Comparison of ENCODE assay signal across 8 mouse cellular contexts in genomic region chr4:132178630-132179059, GRCm38 (mm10). TPM values are rescaled to one million over a fixed set of nuclear protein-coding genes. Genes with fewer than 3 reads are reported as not detected.
DNase-seq lines count a peak whose midpoint lies in the region; ATAC-seq lines count a peak whose summit lies in the region.

No protein-coding gene starts in this region.

- H3K9me3 ChIP-seq in hindbrain, embryonic 15.5 days = no peaks in the 10 kb centered on the region
- H3K9me3 ChIP-seq in midbrain, embryonic 10.5 days (replicated peaks) = no peaks in the 10 kb centered on the region

- ATAC-seq in erythroid progenitor cell, adult 5-6 weeks (replicated peaks; ENCODE audit: low FRiP score, poor library complexity, severe bottlenecking) = peak; percentile 66
- peak; percentile 87 for ATAC-seq in hindbrain, embryonic 15.5 days (ENCODE audit: low FRiP score, low read depth)

- DNase-seq in gastrocnemius, adult 18-20 months (ENCODE audit: low spot score) = peak; percentile 72
- no peak for DNase-seq in gastrocnemius, adult 8-10 months (ENCODE audit: low spot score in 2 of 2)
- peak; percentile 14 for DNase-seq in brain, embryonic 18.5 days (ENCODE audit: low read depth, low spot score)
- DNase-seq in left cerebral cortex, postnatal 14 days (ENCODE audit: low spot score in 2 of 2) = peak; percentile 84
- DNase-seq in midbrain, embryonic 10.5 days (ENCODE audit: low spot score) = peak; percentile 61
- peak; percentile 43 for DNase-seq in spleen, adult 12 weeks (ENCODE audit: low spot score)

- H3K4me1 ChIP-seq in hindbrain, embryonic 15.5 days (replicated peaks) = no peaks in the 10 kb centered on the region
- H3K4me1 ChIP-seq in midbrain, embryonic 10.5 days = no peaks in the 10 kb centered on the region

- 11% methylated on average over 10 of the region's 10 CpGs for WGBS in hindbrain, embryonic 15.5 days
- WGBS in midbrain, embryonic 10.5 days = 10% methylated on average over 10 of the region's 10 CpGs

- no peak overlapping the region for H3K27ac ChIP-seq in hindbrain, embryonic 15.5 days (replicated peaks)
- no peak overlapping the region for H3K27ac ChIP-seq in midbrain, embryonic 10.5 days (replicated peaks)

- 0 out of 2 replicates have a peak, but pooled peaks cover 3% of the 10 kb centered on the region for H3K36me3 ChIP-seq in hindbrain, embryonic 15.5 days
- peaks cover 30% of the 10 kb centered on the region for H3K36me3 ChIP-seq in midbrain, embryonic 10.5 days

- H3K4me2 ChIP-seq in hindbrain, embryonic 15.5 days = no peak overlapping the region

- intact Hi-C loops in left cerebral cortex, postnatal 14 days (cut with DNase I) = loop anchor here (1.0 to 5.0 kb wide), 2 partner anchors 89 to 201 kb away; no protein-coding TSS in a partner anchor

- no peaks in the 10 kb centered on the region for H3K27me3 ChIP-seq in hindbrain, embryonic 15.5 days
- H3K27me3 ChIP-seq in midbrain, embryonic 10.5 days (ENCODE audit: low read depth, poor library complexity, severe bottlenecking) = no peaks in the 10 kb centered on the region

- H3K4me3 ChIP-seq in hindbrain, embryonic 15.5 days = no peak overlapping the region
- no peak overlapping the region for H3K4me3 ChIP-seq in midbrain, embryonic 10.5 days

- H3K9ac ChIP-seq in hindbrain, embryonic 15.5 days = no peak overlapping the region

RNA-seq across cellular contexts. Expression of gene Ythdf2, which starts 33.5 kb away (rescaled TPM):
- 10 to 100 TPM; 29.7 to 29.8 TPM for total RNA-seq in gastrocnemius, adult 18-20 months (2021)
- total RNA-seq in gastrocnemius, adult 8-10 months (2022) = 10 to 100 TPM; 25.1 to 30.9 (median 28.0) TPM
- total RNA-seq in erythroid progenitor cell, adult 5-6 weeks (2015; ENCODE audit: low replicate concordance) = 27.8 and 33.5 TPM in 2 replicates
- 27.2 and 29.4 TPM in 2 replicates for total RNA-seq in erythroid progenitor cell, adult 5-6 weeks (2017; ENCODE audit: low replicate concordance)
- 102 and 105 TPM in 2 replicates for polyA plus RNA-seq in hindbrain, embryonic 15.5 days (2015; fragmentation: Nextera tagmentation; extraction: Ambion mirVana)
- 10 to 100 TPM; 40.8 to 44.5 TPM for total RNA-seq in left cerebral cortex, postnatal 14 days (2021)
- polyA plus RNA-seq in midbrain, embryonic 10.5 days (2016; fragmentation: Nextera tagmentation; extraction: Ambion mirVana) = 148 and 150 TPM in 2 replicates

RNA-seq across cellular contexts. Expression of gene Oprd1, which starts 34.4 kb away (rescaled TPM):
- under 1 TPM; 0.07 TPM for total RNA-seq in gastrocnemius, adult 18-20 months (2021)
- under 1 TPM in 1 of 4 experiments, not detected in 3; 0.07 TPM for total RNA-seq in gastrocnemius, adult 8-10 months (2022)
- total RNA-seq in erythroid progenitor cell, adult 5-6 weeks (2015; ENCODE audit: low replicate concordance) = not detected in 2 replicates
- not detected in 2 replicates for total RNA-seq in erythroid progenitor cell, adult 5-6 weeks (2017; ENCODE audit: low replicate concordance)
- 0.61 and 0.80 TPM in 2 replicates for polyA plus RNA-seq in hindbrain, embryonic 15.5 days (2015; fragmentation: Nextera tagmentation; extraction: Ambion mirVana)
- 10 to 100 TPM; 11.9 to 12.4 TPM for total RNA-seq in left cerebral cortex, postnatal 14 days (2021)
- polyA plus RNA-seq in midbrain, embryonic 10.5 days (2016; fragmentation: Nextera tagmentation; extraction: Ambion mirVana) = 0.06 and 0.07 TPM in 2 replicates

Comparison
In these comparisons a context has a peak if more than half of its experiments do, and no peak if none do; other contexts are left out.
1. DNase-seq: peak in gastrocnemius, adult 18-20 months (single experiment), brain, embryonic 18.5 days (single experiment), left cerebral cortex, postnatal 14 days (2 of 2), midbrain, embryonic 10.5 days (single experiment) and spleen, adult 12 weeks (single experiment); none in gastrocnemius, adult 8-10 months (0 of 2).
2. RNA of gene Oprd1, which starts 34.4 kb away (total RNA-seq): 11.9 to 12.4 TPM in left cerebral cortex, postnatal 14 days; 0.07 TPM in gastrocnemius, adult 18-20 months, 0.07 TPM in gastrocnemius, adult 8-10 months and not detected in erythroid progenitor cell, adult 5-6 weeks; every median in the first group is over 10 times any median in the second.